Mouse (Mus musculus) urinary bladder, postnatal 25 days (tissue): Measurements from ENCODE around the gene Cdk5rap3.

Experiments used
- DNase-seq: peaks from one replicate; pipeline ENCODE4 v3.0.0; 2022; ENCODE audit warnings: low spot score

The Cdk5rap3 gene

GRCm38 (mm10) chr11:96895886-96896285 lies 20.4 kb downstream of the Cdk5rap3 start:
- DNase-seq, result no peak

DNA sequence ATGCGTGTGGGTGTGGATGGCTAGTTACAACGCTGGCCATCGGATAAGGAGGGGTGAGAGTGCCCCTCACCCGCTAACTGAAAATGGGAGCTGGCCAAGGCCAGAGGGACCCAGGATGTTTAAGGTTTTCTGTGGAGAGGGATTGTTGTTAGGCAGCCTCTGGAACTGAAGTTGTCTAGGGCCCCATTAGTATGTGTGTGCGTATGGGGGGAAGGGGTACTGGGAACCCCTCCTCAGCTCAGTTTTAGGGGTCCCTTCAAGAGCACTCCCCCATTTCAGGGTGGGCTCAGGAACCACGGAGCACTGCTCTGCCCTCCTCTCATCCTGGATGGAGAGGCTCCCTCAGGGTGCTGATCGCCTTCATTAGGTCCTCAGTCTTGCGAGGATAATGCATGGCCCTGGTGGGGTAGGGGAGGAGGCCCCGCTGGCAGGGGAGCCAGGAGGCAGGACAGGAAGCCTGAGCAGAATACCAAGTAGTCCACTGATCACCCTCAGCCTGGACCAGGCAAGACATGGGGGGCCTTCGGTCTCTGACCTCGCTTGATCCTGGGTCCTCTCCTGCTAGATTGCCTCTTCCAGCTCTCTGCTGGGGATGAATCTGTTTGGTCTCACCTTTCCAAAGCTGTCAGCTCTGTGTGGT lies 23.0 kb downstream of the Cdk5rap3 start:
- DNase-seq, result no peak

GRCm38 (mm10) chr11:96891784-96892527 lies 24.3 kb downstream of the Cdk5rap3 start:
- no peak for DNase-seq

DNA sequence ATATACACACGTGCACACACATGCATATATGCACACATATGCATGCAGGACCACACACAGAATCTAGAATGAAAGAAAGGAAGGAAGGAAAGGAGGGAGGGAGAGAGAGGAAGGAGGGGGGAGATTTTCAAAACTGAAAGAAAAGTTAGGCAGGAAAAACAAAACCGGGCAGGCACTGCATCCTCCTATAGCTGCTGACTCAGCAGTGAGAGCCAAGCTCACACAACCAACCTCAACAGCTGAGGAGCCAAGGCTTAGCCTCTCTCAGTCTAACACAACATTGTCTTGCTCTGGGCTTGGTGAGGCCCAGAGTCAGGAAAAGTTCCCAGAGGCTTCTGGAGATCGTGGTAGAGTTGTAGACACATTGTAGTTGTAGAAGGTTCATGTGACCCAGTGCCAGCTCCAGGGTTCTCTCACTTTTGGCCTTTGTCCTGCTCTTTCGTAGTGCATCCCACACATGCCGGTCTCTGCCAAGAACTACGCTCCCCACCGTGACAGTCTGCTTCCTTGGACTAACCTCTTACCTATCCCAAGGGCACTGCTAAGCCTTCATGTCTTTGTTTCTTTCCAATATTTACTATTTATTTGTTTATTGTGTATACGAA lies 29.3 kb downstream of the Cdk5rap3 start:
- DNase-seq, result no peak

- no peak for DNase-seq
Measured at GRCm38 (mm10) chr11:96885901-96886340, 30.4 kb downstream of the Cdk5rap3 start.

GRCm38 (mm10) chr11:96880296-96880695 lies 36.0 kb downstream of the Cdk5rap3 start:
- no peak for DNase-seq

GRCm38 (mm10) chr11:96879359-96879758 lies 36.9 kb downstream of the Cdk5rap3 start:
- no peak for DNase-seq

GRCm38 (mm10) chr11:96878715-96879114 lies 37.6 kb downstream of the Cdk5rap3 start:
- no peak for DNase-seq

DNA sequence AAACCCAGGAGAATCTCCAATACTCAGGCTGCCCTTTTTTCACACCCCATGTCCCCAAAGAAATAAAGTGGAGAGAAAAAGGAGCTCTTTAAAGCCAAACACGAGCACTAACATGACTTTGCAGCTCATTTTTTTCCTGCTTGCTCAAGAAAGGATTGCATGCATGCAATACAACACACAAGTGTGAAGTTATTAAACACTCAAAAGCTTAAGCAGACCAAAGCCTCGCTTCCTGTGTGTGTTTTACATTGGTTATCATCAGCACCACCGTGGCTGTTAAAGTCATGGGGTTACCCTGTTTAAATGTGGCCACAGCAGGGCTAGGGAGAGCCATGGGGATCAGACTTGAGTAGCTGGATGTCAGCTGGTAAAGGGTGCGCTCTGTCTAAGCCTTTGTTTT lies 39.2 kb downstream of the Cdk5rap3 start:
- no peak for DNase-seq

- no peak for DNase-seq
Measured at GRCm38 (mm10) chr11:96876300-96877040, 39.8 kb downstream of the Cdk5rap3 start.

- DNase-seq, result peak; percentile 36
Measured at GRCm38 (mm10) chr11:96875745-96876144, 40.6 kb downstream of the Cdk5rap3 start.

- no peak for DNase-seq
Measured at GRCm38 (mm10) chr11:96875270-96875669, 41.0 kb downstream of the Cdk5rap3 start.

GRCm38 (mm10) chr11:96873601-96874140 lies 42.6 kb downstream of the Cdk5rap3 start:
- no peak for DNase-seq

- no peak for DNase-seq
Measured at GRCm38 (mm10) chr11:96872441-96873379, 43.6 kb downstream of the Cdk5rap3 start.

DNA sequence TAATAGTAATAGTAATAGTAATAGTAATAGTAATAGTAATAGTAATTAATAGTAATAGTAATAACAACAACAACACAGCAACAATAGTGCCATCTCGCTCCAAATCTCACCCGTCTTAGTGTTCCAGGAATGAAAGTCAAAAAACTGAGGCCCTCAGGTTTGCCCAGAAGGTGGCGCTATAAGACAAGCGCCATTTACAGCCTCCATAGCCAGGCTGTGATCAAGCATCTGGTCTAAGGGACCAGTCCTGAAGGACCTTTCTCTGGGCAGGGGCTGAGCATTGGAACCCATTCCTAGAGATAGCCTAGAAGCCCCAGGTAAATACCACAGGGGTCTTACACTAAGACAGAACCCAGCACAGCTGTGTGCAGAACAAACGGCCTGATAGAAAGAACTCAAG lies 49.1 kb downstream of the Cdk5rap3 start:
- peak; percentile 61 for DNase-seq

DNA sequence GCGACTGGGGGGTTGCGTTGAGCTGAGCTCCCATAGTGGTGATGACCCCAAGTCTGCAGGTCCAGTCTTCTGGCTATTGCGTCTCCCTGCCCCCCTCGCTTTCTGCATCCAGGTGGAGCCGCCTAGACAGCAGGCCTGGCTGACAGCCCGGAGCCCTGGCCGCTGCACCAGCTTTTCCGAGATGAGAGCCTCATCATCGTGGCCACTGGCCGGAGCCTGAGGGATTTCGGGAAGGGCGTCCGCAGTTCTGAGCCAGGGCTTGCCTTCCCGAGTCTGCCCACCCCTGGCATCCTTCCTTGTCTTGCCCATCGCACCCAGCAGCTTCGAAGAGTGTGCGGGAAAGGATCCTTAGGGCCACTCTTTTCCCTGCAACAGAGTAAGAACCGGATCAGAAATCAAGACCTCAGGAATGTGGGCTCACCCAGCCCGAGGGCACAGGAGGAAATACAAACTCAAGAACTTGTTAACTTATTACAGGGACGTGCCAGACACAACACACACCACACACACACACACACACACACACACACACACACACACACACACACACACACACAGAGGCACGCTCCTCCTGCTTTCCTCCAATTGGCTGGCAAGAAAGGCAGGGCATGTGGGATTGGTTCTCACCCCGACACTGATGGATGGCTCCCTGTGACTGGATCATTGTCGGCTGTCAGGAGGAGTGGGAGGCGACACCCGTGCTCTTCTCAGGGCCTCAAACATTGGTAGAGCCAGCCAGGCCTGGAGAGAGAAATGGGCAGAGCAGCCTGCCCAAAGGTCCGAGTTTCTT lies 52.9 kb downstream of the Cdk5rap3 start:
- DNase-seq, result peak; percentile 19

DNA sequence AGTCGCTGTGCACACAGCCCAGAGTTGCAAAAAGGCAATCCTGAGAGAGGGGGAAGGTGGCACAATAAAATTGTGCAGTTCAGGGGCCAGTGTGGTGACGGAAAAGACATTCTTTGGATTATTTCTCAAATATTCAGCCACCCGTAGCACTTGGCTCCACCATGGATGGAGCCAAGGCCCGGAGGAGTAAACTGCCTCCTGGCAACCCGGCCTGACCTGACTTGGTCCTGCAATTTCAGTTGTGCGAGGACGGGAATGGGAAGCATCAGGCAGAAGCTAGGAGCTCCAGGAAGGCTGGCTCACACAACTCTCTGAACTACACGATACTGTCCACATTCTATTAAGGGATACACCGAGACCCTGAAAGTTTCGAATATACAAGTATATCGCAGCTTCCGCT lies 53.8 kb downstream of the Cdk5rap3 start:
- no peak for DNase-seq

- DNase-seq, result peak; percentile 98
Measured at GRCm38 (mm10) chr11:96861878-96862289, 54.4 kb downstream of the Cdk5rap3 start.

DNA sequence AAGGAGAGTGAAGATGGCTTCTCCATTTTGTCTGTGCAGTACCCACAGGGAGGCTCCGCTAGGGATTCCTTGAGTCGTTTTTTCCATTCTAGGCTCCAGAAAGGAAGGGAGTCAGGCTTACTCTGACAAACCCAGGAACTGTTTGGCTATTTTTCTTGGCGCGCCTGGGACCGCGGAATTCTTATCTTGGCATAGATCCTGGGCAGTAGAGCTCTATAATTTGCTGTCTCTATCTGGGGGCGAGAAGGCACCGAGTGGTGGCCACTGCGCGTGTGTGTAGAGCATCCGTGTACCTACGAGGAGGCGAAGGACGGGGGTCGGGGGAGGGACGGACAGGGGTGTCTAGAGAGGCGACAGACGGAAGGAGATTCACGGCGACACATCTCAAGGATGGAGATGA lies 54.9 kb downstream of the Cdk5rap3 start:
- peak; percentile 33 for DNase-seq

DNA sequence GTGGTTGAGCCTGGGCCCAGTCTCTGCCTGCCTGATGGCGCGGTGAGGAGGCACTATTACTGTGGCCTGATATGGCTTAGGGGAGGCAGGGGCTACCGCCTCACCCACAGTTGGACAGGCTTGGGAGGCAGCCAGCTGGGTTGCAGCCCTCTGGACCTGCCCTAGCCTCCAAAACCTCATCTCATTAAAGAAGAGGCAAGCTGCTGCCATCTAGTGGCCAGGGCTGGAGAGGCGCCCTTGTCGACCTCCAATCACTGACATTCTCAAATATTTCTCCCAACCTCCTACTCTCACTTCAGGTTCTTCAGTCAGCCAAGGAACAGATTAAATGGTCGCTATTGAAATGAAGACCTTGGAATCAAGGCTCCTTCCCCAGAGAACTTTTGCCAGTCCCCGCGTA lies 55.7 kb downstream of the Cdk5rap3 start:
- DNase-seq, result peak; percentile 85
